Mouse (Mus musculus) intestine, embryonic 16.5 days (tissue): Measurements from ENCODE around the gene Sgms1. TPM values are rescaled to one million over a fixed set of nuclear protein-coding genes. Genes with fewer than 3 reads are reported as not detected.

Experiments
- ATAC-seq: fragments of 200-750 bp; cut with Nextera tagmentation; 2 replicates; pipeline ENCODE4 v1.8.0; 2017; ENCODE audit warnings: moderate TSS enrichment, moderate library complexity
- H3K27ac ChIP-seq: fragments of 300-500 bp; sonication (generic); 2 replicates; pipeline ENCODE4 v1.5.1; 2014; ENCODE audit warnings: mild to moderate bottlenecking, low read length
- H3K27me3 ChIP-seq: fragments of 300-500 bp; sonication (generic); replicated peaks from 2 replicates; pipeline ENCODE4 v1.6.1; 2014; ENCODE audit warnings: low read length, control low read depth, mixed read lengths; ENCODE audit not compliant: control insufficient read depth, insufficient read depth
- H3K36me3 ChIP-seq: fragments of 300-500 bp; sonication (generic); 2 replicates; pipeline ENCODE4 v1.6.1; 2014; ENCODE audit warnings: low read length, control low read depth; ENCODE audit not compliant: control insufficient read depth, insufficient read depth
- H3K4me1 ChIP-seq: fragments of 300-500 bp; sonication (generic); 2 replicates; pipeline ENCODE4 v1.6.1; 2014; ENCODE audit warnings: low read length, control low read depth, mixed read lengths; ENCODE audit not compliant: control insufficient read depth, insufficient read depth
- H3K4me2 ChIP-seq: fragments of 300-500 bp; sonication (generic); 2 replicates; pipeline ENCODE4 v1.6.1; 2014; ENCODE audit warnings: low read depth, low read length, control low read depth
- H3K4me3 ChIP-seq: fragments of 300-500 bp; sonication (generic); 2 replicates; pipeline ENCODE4 v1.5.1; 2014; ENCODE audit warnings: mild to moderate bottlenecking, low read length
- H3K9ac ChIP-seq: fragments of 300-500 bp; sonication (generic); 2 replicates; pipeline ENCODE4 v1.6.1; 2014; ENCODE audit warnings: low read depth, low read length
- H3K9me3 ChIP-seq: fragments of 300-500 bp; sonication (generic); 2 replicates; pipeline ENCODE4 v1.6.1; 2016; ENCODE audit warnings: low read length, control low read depth; ENCODE audit not compliant: control insufficient read depth
- WGBS: fragments of 180-500 bp; shearing (Covaris S2); extraction: QIAGEN DNeasy Blood & Tissue Kit; methylation state at CpG from one replicate; pipeline ENCODE4 v1.1.7; 2014; 5-methylcytosine and 5-hydroxymethylcytosine counted together
- polyA plus RNA-seq: library from polyadenylated mRNA; unstranded; fragments of >200 nt; fragmentation: Nextera tagmentation; extraction: Ambion mirVana; gene quantifications from 2 replicates; pipeline ENCODE4 v1.2.1, GENCODE M21; 2015

Sgms1 gene
- polyA plus RNA-seq, 1 experiment from 2014 or later, result 33.1 TPM

- peak; percentile 56 for ATAC-seq
- 55% methylated on average over 9 of the region's 9 CpGs for WGBS
Measured at GRCm38 (mm10) chr19:32346624-32347341, 42.7 kb downstream of the Sgms1 start.

GRCm38 (mm10) chr19:32346176-32346575 is 43.3 kb downstream of the Sgms1 start:
- Histone ChIP-seq H3K4me1 (peaks cover 38% of the 10 kb centered on the region), H3K4me3 (no peak overlapping the region), H3K9me3 (no peaks in the 10 kb centered on the region), H3K27me3 (no peaks in the 10 kb centered on the region), H3K36me3 (no peaks in the 10 kb centered on the region), H3K4me2 (peak overlapping the region; percentile 28), H3K9ac (no peak overlapping the region), H3K27ac (peak overlapping the region; percentile 70)
- WGBS, result 7% methylated on average over 3 of the region's 3 CpGs
- peak; percentile 79 for ATAC-seq

More at GRCm38 (mm10) chr19:32346624-32347341, 42.7 kb downstream of the Sgms1 start:
- Histone ChIP-seq H3K9ac (no peak overlapping the region), H3K4me2 (peak overlapping the region; percentile 28), H3K4me1 (peaks cover 38% of the 10 kb centered on the region), H3K4me3 (peak overlapping the region; percentile 15; the same call in 1 of the 2 replicates), H3K9me3 (no peaks in the 10 kb centered on the region), H3K27me3 (no peaks in the 10 kb centered on the region), H3K27ac (peak overlapping the region; percentile 70), H3K36me3 (no peaks in the 10 kb centered on the region)

GRCm38 (mm10) chr19:32345181-32345745 is 44.3 kb downstream of the Sgms1 start:
- H3K4me3 ChIP-seq, result no peak overlapping the region
- H3K4me2 ChIP-seq, result no peak overlapping the region
- no peak overlapping the region for H3K27ac ChIP-seq
- ATAC-seq, result no peak
- H3K4me1 ChIP-seq, result peaks cover 37% of the 10 kb centered on the region
- WGBS, result 73% methylated on average over 6 of the region's 6 CpGs
- H3K9ac ChIP-seq, result no peak overlapping the region
- no peaks in the 10 kb centered on the region for H3K36me3 ChIP-seq
- H3K27me3 ChIP-seq, result no peaks in the 10 kb centered on the region
- no peaks in the 10 kb centered on the region for H3K9me3 ChIP-seq

GRCm38 (mm10) chr19:32344738-32345121 is 44.8 kb downstream of the Sgms1 start:
- H3K36me3 ChIP-seq, result no peaks in the 10 kb centered on the region
- 19% methylated on average over 4 of the region's 4 CpGs for WGBS
- H3K4me3 ChIP-seq, result peak overlapping the region; percentile 14; the same call in 1 of the 2 replicates
- H3K27me3 ChIP-seq, result no peaks in the 10 kb centered on the region
- no peaks in the 10 kb centered on the region for H3K9me3 ChIP-seq
- peaks cover 35% of the 10 kb centered on the region for H3K4me1 ChIP-seq
- ATAC-seq, result peak; percentile 55
- H3K9ac ChIP-seq, result no peak overlapping the region
- H3K4me2 ChIP-seq, result peak overlapping the region; percentile 46
- H3K27ac ChIP-seq, result peak overlapping the region; percentile 71; the same call in 1 of the 2 replicates

- ATAC-seq, result peak; percentile 54
- peak overlapping the region; percentile 46 for H3K4me2 ChIP-seq
- peaks cover 33% of the 10 kb centered on the region for H3K4me1 ChIP-seq
- 16% methylated on average over 17 of the region's 17 CpGs for WGBS
- no peaks in the 10 kb centered on the region for H3K27me3 ChIP-seq
- H3K4me3 ChIP-seq, result peak overlapping the region; percentile 14
- peak overlapping the region; percentile 34; the same call in 1 of the 2 replicates for H3K9ac ChIP-seq
- peak overlapping the region; percentile 71 for H3K27ac ChIP-seq
- H3K36me3 ChIP-seq, result no peaks in the 10 kb centered on the region
- H3K9me3 ChIP-seq, result no peaks in the 10 kb centered on the region
Measured at GRCm38 (mm10) chr19:32343937-32344737, 45.4 kb downstream of the Sgms1 start.

GRCm38 (mm10) chr19:32342436-32342835 is 47.1 kb downstream of the Sgms1 start:
- no peaks in the 10 kb centered on the region for H3K9me3 ChIP-seq
- no peaks in the 10 kb centered on the region for H3K36me3 ChIP-seq
- H3K4me3 ChIP-seq, result no peak overlapping the region
- no peak for ATAC-seq
- WGBS, result 71% methylated on average over 5 of the region's 5 CpGs
- no peak overlapping the region for H3K27ac ChIP-seq
- peaks cover 32% of the 10 kb centered on the region for H3K4me1 ChIP-seq
- no peaks in the 10 kb centered on the region for H3K27me3 ChIP-seq
- no peak overlapping the region for H3K9ac ChIP-seq
- H3K4me2 ChIP-seq, result no peak overlapping the region

GRCm38 (mm10) chr19:32341091-32341490 is 48.4 kb downstream of the Sgms1 start:
- H3K9ac ChIP-seq, result no peak overlapping the region
- ATAC-seq, result no peak

GRCm38 (mm10) chr19:32340168-32340567 is 49.3 kb downstream of the Sgms1 start:
- H3K4me3 ChIP-seq, result no peak overlapping the region
- no peak overlapping the region for H3K4me2 ChIP-seq
- H3K27ac ChIP-seq, result no peak overlapping the region
- H3K4me1 ChIP-seq, result peaks cover 19% of the 10 kb centered on the region
- H3K9ac ChIP-seq, result no peak overlapping the region
- H3K9me3 ChIP-seq, result no peaks in the 10 kb centered on the region
- 90% methylated on average over 5 of the region's 5 CpGs for WGBS
- ATAC-seq, result no peak
- H3K27me3 ChIP-seq, result no peaks in the 10 kb centered on the region
- no peaks in the 10 kb centered on the region for H3K36me3 ChIP-seq

More at GRCm38 (mm10) chr19:32341091-32341490, 48.4 kb downstream of the Sgms1 start:
- no peaks in the 10 kb centered on the region for H3K27me3 ChIP-seq
- no peak overlapping the region for H3K4me2 ChIP-seq
- no peak overlapping the region for H3K27ac ChIP-seq
- no peaks in the 10 kb centered on the region for H3K36me3 ChIP-seq
- peaks cover 23% of the 10 kb centered on the region for H3K4me1 ChIP-seq
- no peak overlapping the region for H3K4me3 ChIP-seq
- 48% methylated on average over 2 of the region's 2 CpGs for WGBS
- no peaks in the 10 kb centered on the region for H3K9me3 ChIP-seq

- Histone ChIP-seq H3K36me3 (no peaks in the 10 kb centered on the region), H3K4me2 (no peak overlapping the region), H3K27ac (peak overlapping the region; percentile 21; the same call in 1 of the 2 replicates), H3K27me3 (no peaks in the 10 kb centered on the region), H3K4me3 (no peak overlapping the region), H3K4me1 (peaks cover 11% of the 10 kb centered on the region), H3K9ac (no peak overlapping the region), H3K9me3 (no peaks in the 10 kb centered on the region)
- 30% methylated on average over 6 of the region's 6 CpGs for WGBS
- ATAC-seq, result peak; percentile 33; the same call in 1 of the 2 replicates
Measured at GRCm38 (mm10) chr19:32337708-32338107, 51.8 kb downstream of the Sgms1 start.
